Mouse (Mus musculus) spleen, postnatal 10 days (tissue): ENCODE measurements around the gene Snx25.

Experiments
- DNase-seq, 2 experiments: peaks; one replicate each; pipeline ENCODE4 v3.0.0; 2021 to 2022; ENCODE audit warnings: low spot score in 2 of 2

Snx25 gene

GRCm38 (mm10) chr8:46152064-46153031, at the start of gene Snx25:
Gene Snx25, minus strand, starts transcription at chr8:46152159.
- peak; percentile 80 to 91 for DNase-seq

DNA sequence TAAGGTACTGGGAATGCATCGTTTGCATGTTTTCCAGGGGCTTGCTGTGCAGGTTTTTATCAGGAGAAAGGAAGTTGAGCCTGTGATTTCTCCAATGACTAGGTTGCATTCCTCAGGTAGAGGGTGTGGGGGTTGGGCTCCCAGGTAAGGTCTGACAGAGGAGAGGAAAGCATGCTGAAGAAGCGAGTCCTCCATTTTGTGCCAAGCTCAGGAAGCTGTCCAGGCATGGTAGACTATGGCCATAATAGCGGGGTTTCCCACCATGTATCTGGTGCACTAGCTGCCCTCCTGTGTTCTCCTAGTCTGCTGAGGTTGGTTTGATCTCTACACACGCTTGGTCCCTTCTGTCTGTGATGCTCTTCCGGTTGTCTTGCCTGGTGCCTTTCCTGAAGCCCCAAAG, 45.7 kb upstream of the Snx25 start:
- no peak for DNase-seq

GRCm38 (mm10) chr8:46196877-46197276, 44.9 kb upstream of the Snx25 start:
- DNase-seq, result no peak

DNA sequence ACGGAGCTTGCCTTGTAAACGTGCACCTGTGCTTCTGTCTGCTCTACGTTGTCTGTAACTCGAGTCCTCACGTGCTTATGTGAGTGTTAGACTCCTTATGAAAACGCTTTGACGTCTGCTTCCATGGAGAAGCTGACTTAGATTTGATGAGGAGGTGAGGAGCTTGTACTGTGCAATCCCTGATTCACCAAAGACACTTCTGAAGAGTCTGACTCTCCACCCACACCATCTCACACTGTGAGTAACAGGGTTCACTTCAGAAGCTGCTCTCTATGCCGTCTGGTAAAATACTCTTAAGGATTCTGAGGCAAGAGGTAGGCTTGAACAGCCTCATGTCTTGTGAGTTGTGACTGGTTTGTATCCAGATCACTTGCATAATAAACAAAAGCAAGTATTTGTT, 41.1 kb upstream of the Snx25 start:
- DNase-seq, result no peak

DNA sequence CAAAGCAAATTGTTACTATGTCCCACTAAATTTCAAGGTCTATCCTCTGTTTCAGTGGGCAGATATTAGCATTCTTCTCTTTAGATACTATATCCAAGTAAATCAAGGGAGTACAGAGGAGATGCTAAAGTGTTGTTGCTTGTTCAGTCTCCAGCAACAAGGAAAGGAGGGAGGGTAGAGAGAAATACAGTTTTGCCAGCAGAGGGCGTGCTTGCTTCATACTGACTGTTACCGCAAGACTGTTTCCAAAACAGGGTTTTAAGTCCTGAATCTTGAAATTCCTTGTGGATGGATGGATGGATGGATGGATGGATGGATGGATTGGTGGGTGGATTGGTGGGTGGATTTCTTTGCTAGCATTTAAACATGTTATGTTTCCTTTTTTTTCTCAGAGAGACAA, 33.4 kb upstream of the Snx25 start:
- peak; percentile 28 to 72 for DNase-seq

- DNase-seq, result no peak
Measured at GRCm38 (mm10) chr8:46180136-46180535, 28.2 kb upstream of the Snx25 start.

GRCm38 (mm10) chr8:46173651-46174050, 21.7 kb upstream of the Snx25 start:
- DNase-seq, result no peak

GRCm38 (mm10) chr8:46163870-46164190, 11.9 kb upstream of the Snx25 start:
- no peak for DNase-seq

DNA sequence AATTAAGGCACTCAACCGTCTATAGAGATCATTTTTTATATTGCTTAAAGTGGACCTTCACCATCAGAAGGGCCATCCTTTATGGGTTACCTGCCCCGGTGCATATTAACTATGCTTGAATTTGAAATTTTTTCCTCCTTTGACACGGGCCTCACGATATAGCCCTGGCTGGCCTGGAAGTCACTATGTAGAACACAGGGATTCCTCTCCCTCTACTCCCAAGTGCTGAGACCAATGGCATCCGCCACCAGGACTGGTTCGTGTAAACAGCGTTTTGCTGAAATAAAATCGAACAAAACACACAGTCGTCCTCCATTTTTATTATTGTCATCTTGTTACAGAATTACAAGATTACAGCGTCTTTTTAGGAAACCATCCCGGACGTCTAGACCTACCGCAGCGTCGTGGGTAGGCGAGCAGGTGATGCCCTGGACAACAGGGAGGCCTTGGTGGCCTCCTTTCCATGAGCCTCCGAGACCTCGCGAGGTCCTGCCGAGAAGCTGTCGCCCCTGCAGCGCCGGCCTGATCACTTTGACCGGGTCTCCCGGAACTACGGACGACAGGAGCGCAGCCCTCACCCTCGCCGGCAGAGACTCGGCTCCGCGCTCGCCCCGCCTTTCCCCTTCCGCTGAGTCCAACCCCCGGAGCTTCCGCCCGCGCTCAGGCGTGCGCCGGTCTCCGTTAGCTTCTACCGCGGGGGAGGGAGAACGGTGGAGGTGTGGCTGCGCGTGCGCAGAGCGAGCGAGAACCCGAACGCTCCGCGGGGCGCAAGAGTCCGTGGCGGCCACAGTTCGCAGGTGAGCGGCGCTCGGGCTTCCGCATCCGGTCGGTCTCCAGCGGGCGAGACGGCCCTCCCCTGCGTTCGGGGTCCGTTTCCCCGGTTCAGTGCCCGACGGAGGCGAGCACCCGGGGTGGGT, 11.3 kb upstream of the Snx25 start:
- peak; percentile 94 to 97 for DNase-seq

GRCm38 (mm10) chr8:46153042-46153441, 1.1 kb upstream of the Snx25 start:
- DNase-seq, result no peak

DNA sequence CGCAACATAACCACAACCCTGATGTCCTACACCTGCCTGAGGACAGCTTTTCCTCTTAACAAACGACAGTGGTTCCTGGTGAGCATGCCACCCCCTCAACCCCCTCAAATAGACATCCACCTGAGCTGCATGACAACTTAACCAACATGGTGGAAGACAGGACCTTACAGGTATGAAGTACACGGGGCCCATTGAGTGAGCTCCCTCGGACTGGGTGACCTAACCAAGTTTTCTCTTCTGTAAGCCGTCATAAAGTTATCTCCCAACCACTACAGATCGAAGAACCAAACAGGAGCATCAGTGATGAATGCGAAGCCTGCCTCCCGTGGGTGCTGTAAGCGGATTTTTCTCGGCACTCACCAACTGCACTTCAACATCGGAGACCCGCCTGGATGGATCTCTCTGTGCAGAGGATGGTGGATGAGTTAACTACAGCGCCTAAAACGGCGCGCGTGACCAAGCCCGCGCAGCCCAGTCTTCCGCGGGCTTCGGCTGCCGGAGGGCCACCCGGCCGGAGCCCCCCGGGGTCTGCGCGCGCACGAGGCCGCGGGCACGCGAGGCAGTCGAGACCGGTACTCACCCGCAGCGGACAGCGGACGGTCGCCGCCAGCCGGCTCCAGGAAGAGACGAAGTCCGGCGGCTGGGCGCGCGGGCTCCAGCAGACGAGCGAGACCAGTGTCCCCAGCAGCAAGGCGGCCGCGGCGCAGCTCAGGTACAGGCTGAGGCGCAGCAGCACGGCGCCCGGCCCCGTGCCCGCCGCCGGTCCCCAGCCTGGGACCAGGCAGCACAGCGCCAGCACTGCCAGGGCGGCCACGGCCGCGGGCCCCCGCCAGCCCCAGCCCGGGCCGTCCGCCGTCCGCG, 527 bp downstream of the Snx25 start, which contains the start of gene Cfap97:
Cfap97 (plus strand) TSS at position 570 of the 861 bp plus-strand sequence.
- peak; percentile 63 to 64 for DNase-seq

DNA sequence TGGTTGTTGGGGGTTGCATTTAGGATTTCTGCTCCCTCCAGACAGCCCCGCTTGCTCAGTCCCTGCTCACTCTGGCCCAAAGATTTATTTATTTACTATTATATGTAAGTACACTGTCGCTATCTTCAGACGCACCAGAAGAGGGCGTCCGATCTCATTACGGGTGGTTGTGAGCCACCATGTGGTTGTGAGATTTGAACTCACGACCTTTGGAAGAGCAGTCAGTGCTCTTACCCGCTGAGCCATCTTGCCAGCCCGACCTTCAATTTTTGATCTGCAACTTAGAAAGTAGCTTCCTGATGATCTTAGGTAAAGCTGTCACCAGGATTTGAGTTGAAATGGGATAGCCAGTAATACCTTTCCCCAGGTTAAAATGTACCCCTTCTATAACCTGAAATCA, 2.2 kb downstream of the Snx25 start:
- DNase-seq, result peak in 1 of 2 experiments; percentile 26

GRCm38 (mm10) chr8:46149306-46149705, 2.7 kb downstream of the Snx25 start:
- no peak for DNase-seq

DNA sequence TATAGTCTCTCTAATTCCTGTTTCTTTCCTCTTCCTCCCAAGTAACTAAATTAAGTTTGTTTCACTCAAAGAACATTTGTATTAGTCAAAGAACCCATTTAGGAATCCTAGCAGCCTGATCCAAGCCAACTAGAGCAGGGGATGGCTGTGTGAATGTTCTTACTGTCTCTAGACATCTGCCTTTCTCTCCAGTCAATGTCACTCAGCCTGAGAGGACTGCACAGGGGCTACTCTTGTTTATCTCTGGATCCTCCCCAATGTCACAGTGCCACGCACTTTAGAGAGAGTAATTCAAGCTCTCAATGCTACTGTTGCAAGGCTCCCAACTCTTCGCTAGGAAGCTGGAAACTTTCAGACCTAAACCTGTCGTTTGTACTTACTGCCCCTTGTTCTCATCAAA, 5.8 kb downstream of the Snx25 start:
- DNase-seq, result no peak

GRCm38 (mm10) chr8:46143924-46144323, 8.0 kb downstream of the Snx25 start:
- DNase-seq, result no peak

- no peak for DNase-seq
Measured at GRCm38 (mm10) chr8:46143470-46143869, 8.5 kb downstream of the Snx25 start.

- DNase-seq, result no peak
Measured at GRCm38 (mm10) chr8:46142498-46143081, 9.4 kb downstream of the Snx25 start.

- DNase-seq, result no peak
Measured at GRCm38 (mm10) chr8:46141688-46142087, 10.3 kb downstream of the Snx25 start.

DNA sequence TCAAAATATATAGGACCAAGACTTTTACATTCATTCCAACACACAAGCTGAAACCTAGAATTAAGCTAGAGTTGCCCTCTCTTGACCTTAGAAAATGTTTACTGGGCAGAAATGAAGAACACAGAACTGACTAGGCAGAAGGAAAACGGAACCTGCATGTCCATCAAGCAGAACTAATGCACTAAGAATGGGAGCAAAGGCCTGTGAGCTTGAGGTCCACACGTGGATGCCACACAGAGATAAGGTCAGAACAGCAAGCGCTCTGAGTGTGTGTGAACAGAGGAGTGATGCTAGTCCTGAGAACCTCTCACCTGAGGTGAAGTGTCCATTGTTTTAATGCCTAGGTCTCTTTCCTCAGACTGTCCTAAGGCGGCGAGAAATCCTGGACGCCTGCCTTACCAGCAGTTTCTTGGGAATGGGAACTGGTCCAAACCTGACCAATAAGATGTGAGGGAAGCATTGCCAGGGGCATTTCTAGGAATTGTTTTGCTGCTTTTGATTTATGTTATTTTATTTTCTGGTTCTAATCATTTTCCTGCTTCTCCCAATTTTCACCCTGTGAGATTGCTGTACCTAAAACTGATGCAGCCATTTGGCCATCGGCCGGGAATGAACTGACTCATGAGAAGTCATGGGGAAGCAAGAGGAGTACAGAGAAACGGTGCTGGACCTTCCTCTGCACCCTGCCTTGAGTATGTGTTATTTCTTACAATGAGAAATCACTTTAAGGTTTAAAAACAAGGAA, 11.4 kb downstream of the Snx25 start:
- no peak for DNase-seq

GRCm38 (mm10) chr8:46137843-46138596, 13.9 kb downstream of the Snx25 start:
- no peak for DNase-seq
